Mouse (Mus musculus) embryo, embryonic 11.5 days (tissue): ENCODE results near the gene Tmem200a.

Source experiments
- DNase-seq: peaks from one replicate; pipeline ENCODE4 v3.0.0-alpha.2; 2012; ENCODE audit warnings: low read depth, low spot score

Tmem200a gene

DNA sequence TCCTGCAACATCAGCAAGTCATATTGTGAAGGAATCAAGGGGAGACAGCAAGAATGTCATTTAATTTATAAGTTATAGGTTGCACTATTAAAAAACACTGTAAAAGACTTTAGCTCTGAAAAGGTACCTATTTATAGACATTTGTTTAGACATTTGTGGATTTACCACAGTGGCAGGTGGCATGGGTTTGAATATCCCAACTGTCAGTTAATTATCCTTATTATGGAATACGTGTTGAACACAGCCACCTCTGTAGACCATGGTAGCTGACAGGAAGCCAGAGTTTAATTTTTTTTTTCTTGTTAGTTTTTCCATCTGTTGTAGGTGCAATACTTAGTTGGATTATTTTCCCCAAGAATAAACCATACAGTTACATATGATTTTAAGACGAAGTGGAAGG is 194.3 kb downstream of the Tmem200a start:
- DNase-seq, result no peak

- DNase-seq, result no peak
Observed at GRCm38 (mm10) chr10:25877731-25878130, 201.1 kb downstream of the Tmem200a start.

DNA sequence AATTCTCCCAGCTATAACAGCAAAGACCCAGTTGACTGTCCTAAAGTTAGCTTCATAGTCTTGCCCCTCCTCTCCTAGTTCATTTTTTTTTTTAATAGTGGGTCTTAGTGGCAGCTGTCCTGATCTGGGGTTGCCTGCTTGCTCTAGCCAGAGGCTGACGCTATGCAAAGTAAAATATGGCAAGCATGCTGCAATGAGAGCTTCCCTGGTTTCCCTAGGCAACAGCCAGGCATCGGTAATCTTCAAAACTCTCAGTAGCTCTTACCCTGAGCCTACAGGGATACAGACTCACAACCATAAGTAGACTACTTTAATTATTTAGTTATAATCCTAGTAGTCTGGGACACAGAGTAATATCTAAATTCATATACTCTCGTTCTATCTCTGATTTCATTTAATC is 202.0 kb downstream of the Tmem200a start:
- no peak for DNase-seq

DNA sequence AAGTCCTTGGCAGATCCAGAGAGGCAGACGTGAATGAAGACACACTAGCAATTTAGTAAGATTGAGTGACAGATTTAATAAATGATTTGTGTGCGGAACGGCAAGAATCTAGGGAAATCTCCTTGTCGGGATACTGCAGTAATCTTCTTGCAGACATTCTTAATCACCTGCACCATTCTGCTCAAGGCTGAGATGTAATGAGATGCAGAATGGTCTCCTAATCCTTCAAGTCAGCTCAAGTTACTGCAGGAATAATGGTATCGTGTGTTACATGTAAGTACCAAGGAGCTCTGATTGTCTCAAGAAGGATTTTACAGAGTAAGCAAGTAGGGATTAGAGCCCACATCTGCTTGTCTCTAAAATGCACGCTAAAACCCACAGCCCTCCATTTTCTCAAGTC is 210.1 kb downstream of the Tmem200a start:
- DNase-seq, result no peak
